Mouse (Mus musculus) left cerebral cortex, adult 8-10 months (tissue): Measurements from ENCODE around the gene Prph2. TPM values are rescaled to one million over a fixed set of nuclear protein-coding genes. Genes with fewer than 3 reads are reported as not detected.

Experiments
- DNase-seq, 2 experiments: peaks; one replicate each; pipeline ENCODE4 v3.0.0; 2022; ENCODE audit warnings: low spot score in 2 of 2
- total RNA-seq, 4 experiments: library from RNA; stranded (reverse); gene quantifications; 2 replicates each; pipeline ENCODE4 v1.2.4; 2022

The Prph2 gene
- total RNA-seq, 4 experiments from 2014 or later = 0.13 TPM; not detected in 3

- DNase-seq = peak; percentile 53 to 60
These were observed 19.2 kb upstream of the Prph2 start for GRCm38 (mm10) chr17:46890843-46891594.

GRCm38 (mm10) chr17:46895426-46895825, 14.8 kb upstream of the Prph2 start:
- DNase-seq = no peak

GRCm38 (mm10) chr17:46897221-46897950, 12.9 kb upstream of the Prph2 start:
- no peak for DNase-seq

- no peak for DNase-seq
These were observed 9.3 kb upstream of the Prph2 start for GRCm38 (mm10) chr17:46900941-46901340.

- DNase-seq = peak in 1 of 2 experiments; percentile 58
These were observed 6.3 kb upstream of the Prph2 start for GRCm38 (mm10) chr17:46903876-46904490.

- DNase-seq = no peak
These were observed 2.1 kb downstream of the Prph2 start for GRCm38 (mm10) chr17:46912331-46912730.

- DNase-seq = no peak
These were observed 4.9 kb downstream of the Prph2 start for GRCm38 (mm10) chr17:46915129-46915528.

GRCm38 (mm10) chr17:46918951-46919350, 8.7 kb downstream of the Prph2 start:
- no peak for DNase-seq

- DNase-seq = no peak
These were observed 10.6 kb downstream of the Prph2 start for GRCm38 (mm10) chr17:46920855-46921254.

- no peak for DNase-seq
These were observed 15.9 kb downstream of the Prph2 start for GRCm38 (mm10) chr17:46926192-46926591.

- no peak for DNase-seq
These were observed 16.7 kb downstream of the Prph2 start for GRCm38 (mm10) chr17:46926941-46927340.

- peak in 1 of 2 experiments; percentile 53 for DNase-seq
These were observed 17.5 kb downstream of the Prph2 start for GRCm38 (mm10) chr17:46927781-46928180.

GRCm38 (mm10) chr17:46929277-46929676, 19.0 kb downstream of the Prph2 start:
- DNase-seq = no peak

GRCm38 (mm10) chr17:46929897-46930296, 19.6 kb downstream of the Prph2 start:
- DNase-seq = no peak

- DNase-seq = peak; percentile 31 to 65
These were observed 22.7 kb downstream of the Prph2 start for GRCm38 (mm10) chr17:46932961-46933360.

GRCm38 (mm10) chr17:46933557-46934348, 23.5 kb downstream of the Prph2 start:
- peak in 1 of 2 experiments; percentile 47 for DNase-seq

- no peak for DNase-seq
These were observed 30.2 kb downstream of the Prph2 start for GRCm38 (mm10) chr17:46940461-46940860.

GRCm38 (mm10) chr17:46942421-46942820, 32.2 kb downstream of the Prph2 start:
- DNase-seq = no peak

- DNase-seq = no peak
These were observed 36.0 kb downstream of the Prph2 start for GRCm38 (mm10) chr17:46946276-46946675.

GRCm38 (mm10) chr17:46958045-46958444, 47.8 kb downstream of the Prph2 start:
- DNase-seq = no peak

GRCm38 (mm10) chr17:46960216-46960615, 50.0 kb downstream of the Prph2 start:
- DNase-seq = no peak
